Mouse (Mus musculus) sigmoid colon, adult 10 weeks (tissue): ENCODE results near the gene Cap2. TPM values are rescaled to one million over a fixed set of nuclear protein-coding genes. Genes with fewer than 3 reads are reported as not detected.

ENCODE experiments used
- polyA plus RNA-seq: library from polyadenylated mRNA; stranded (reverse); fragments of 350-450 nt; fragmentation: Illumina TruSeq; extraction: RNeasy Lipid Tissue Mini Kit (QIAGEN cat#74804); gene quantifications from one replicate; pipeline ENCODE4 v1.2.3, GENCODE M21; 2014; ENCODE audit warnings: low read depth, low replicate concordance

The Cap2 gene
- 23.4 TPM for polyA plus RNA-seq

GRCm38 (mm10) chr13:46501800-46502389 lies at the start of gene Cap2:
TSS of gene Cap2 (plus strand) at chr13:46501848.

GRCm38 (mm10) chr13:46669048-46669619 lies 167.5 kb downstream of the Cap2 start, which contains the start of gene Fam8a1:
TSS of gene Fam8a1 (plus strand) at chr13:46669522.

Other genes with a start within 250 kb of the Cap2 start
- 1.4 TPM for gene Stmnd1, start 228.1 kb upstream of the Cap2 start, polyA plus RNA-seq
- 2.3 TPM for gene Rbm24, start 83.4 kb upstream of the Cap2 start, polyA plus RNA-seq
- 322 TPM for gene Fam8a1, start 167.7 kb downstream of the Cap2 start, polyA plus RNA-seq
- gene Nup153, start 226.1 kb downstream of the Cap2 start, polyA plus RNA-seq = 82.2 TPM